Mouse (Mus musculus) intestine, embryonic 16.5 days (tissue): ENCODE results near the gene Rgmb. TPM values are rescaled to one million over a fixed set of nuclear protein-coding genes. Genes with fewer than 3 reads are reported as not detected.
A peak's percentile ranks its signal among the peaks of the same experiment; 100 is the strongest.

Experiments
- ATAC-seq: fragments of 200-750 bp; cut with Nextera tagmentation; 2 replicates; pipeline ENCODE4 v1.8.0; 2017; ENCODE audit warnings: moderate TSS enrichment, moderate library complexity
- H3K27ac ChIP-seq: fragments of 300-500 bp; sonication (generic); 2 replicates; pipeline ENCODE4 v1.5.1; 2014; ENCODE audit warnings: mild to moderate bottlenecking, low read length
- H3K27me3 ChIP-seq: fragments of 300-500 bp; sonication (generic); replicated peaks from 2 replicates; pipeline ENCODE4 v1.6.1; 2014; ENCODE audit warnings: low read length, control low read depth, mixed read lengths; ENCODE audit not compliant: control insufficient read depth, insufficient read depth
- H3K36me3 ChIP-seq: fragments of 300-500 bp; sonication (generic); 2 replicates; pipeline ENCODE4 v1.6.1; 2014; ENCODE audit warnings: low read length, control low read depth; ENCODE audit not compliant: control insufficient read depth, insufficient read depth
- H3K4me1 ChIP-seq: fragments of 300-500 bp; sonication (generic); 2 replicates; pipeline ENCODE4 v1.6.1; 2014; ENCODE audit warnings: low read length, control low read depth, mixed read lengths; ENCODE audit not compliant: control insufficient read depth, insufficient read depth
- H3K4me2 ChIP-seq: fragments of 300-500 bp; sonication (generic); 2 replicates; pipeline ENCODE4 v1.6.1; 2014; ENCODE audit warnings: low read depth, low read length, control low read depth
- H3K4me3 ChIP-seq: fragments of 300-500 bp; sonication (generic); 2 replicates; pipeline ENCODE4 v1.5.1; 2014; ENCODE audit warnings: mild to moderate bottlenecking, low read length
- H3K9ac ChIP-seq: fragments of 300-500 bp; sonication (generic); 2 replicates; pipeline ENCODE4 v1.6.1; 2014; ENCODE audit warnings: low read depth, low read length
- H3K9me3 ChIP-seq: fragments of 300-500 bp; sonication (generic); 2 replicates; pipeline ENCODE4 v1.6.1; 2016; ENCODE audit warnings: low read length, control low read depth; ENCODE audit not compliant: control insufficient read depth
- WGBS: fragments of 180-500 bp; shearing (Covaris S2); extraction: QIAGEN DNeasy Blood & Tissue Kit; methylation state at CpG from one replicate; pipeline ENCODE4 v1.1.7; 2014; 5-methylcytosine and 5-hydroxymethylcytosine counted together
- polyA plus RNA-seq: library from polyadenylated mRNA; unstranded; fragments of >200 nt; fragmentation: Nextera tagmentation; extraction: Ambion mirVana; gene quantifications from 2 replicates; pipeline ENCODE4 v1.2.1, GENCODE M21; 2015

Rgmb gene
- polyA plus RNA-seq, 1 experiment from 2014 or later = 17.8 TPM

- peaks cover 10% of the 10 kb centered on the region for H3K4me1 ChIP-seq
- no peak for ATAC-seq
- peak overlapping the region; percentile 5; the same call in 1 of the 2 replicates for H3K27ac ChIP-seq
- no peak overlapping the region for H3K9ac ChIP-seq
- H3K9me3 ChIP-seq = no peaks in the 10 kb centered on the region
- WGBS = 21% methylated on average over 8 of the region's 8 CpGs
- H3K36me3 ChIP-seq = no peaks in the 10 kb centered on the region
- no peak overlapping the region for H3K4me3 ChIP-seq
- 0 out of 2 replicates have a peak, but pooled peaks cover 2% of the 10 kb centered on the region for H3K27me3 ChIP-seq
- no peak overlapping the region for H3K4me2 ChIP-seq
These were observed 971 bp upstream of the Rgmb start for GRCm38 (mm10) chr17:15831810-15832209.

- Histone ChIP-seq H3K9ac (peak overlapping the region; percentile 78), H3K27ac (peak overlapping the region; percentile 93), H3K4me2 (peak overlapping the region; percentile 96), H3K4me1 (peaks cover 10% of the 10 kb centered on the region), H3K27me3 (0 out of 2 replicates have a peak, but pooled peaks cover 2% of the 10 kb centered on the region), H3K4me3 (peak overlapping the region; percentile 70), H3K36me3 (no peaks in the 10 kb centered on the region), H3K9me3 (no peaks in the 10 kb centered on the region)
- under 1% methylated on average over 34 of the region's 34 CpGs for WGBS
- no peak for ATAC-seq
These were observed 571 bp downstream of the Rgmb start for GRCm38 (mm10) chr17:15830171-15830765.

- WGBS = 5% methylated on average over 20 of the region's 20 CpGs
- H3K27ac ChIP-seq = peak overlapping the region; percentile 93
- no peaks in the 10 kb centered on the region for H3K9me3 ChIP-seq
- H3K4me2 ChIP-seq = peak overlapping the region; percentile 96
- H3K9ac ChIP-seq = peak overlapping the region; percentile 78
- H3K4me1 ChIP-seq = peaks cover 12% of the 10 kb centered on the region
- ATAC-seq = no peak
- 0 out of 2 replicates have a peak, but pooled peaks cover 2% of the 10 kb centered on the region for H3K27me3 ChIP-seq
- H3K36me3 ChIP-seq = no peaks in the 10 kb centered on the region
- H3K4me3 ChIP-seq = peak overlapping the region; percentile 70
These were observed 1.4 kb downstream of the Rgmb start for GRCm38 (mm10) chr17:15829198-15830170.

- H3K36me3 ChIP-seq = no peaks in the 10 kb centered on the region
- H3K27me3 ChIP-seq = 0 out of 2 replicates have a peak, but pooled peaks cover 2% of the 10 kb centered on the region
- H3K27ac ChIP-seq = 0 out of 2 replicates have a peak overlapping the region, but pooled peaks have one; percentile 93
- 51% methylated on average over 8 of the region's 8 CpGs for WGBS
- peak overlapping the region; percentile 70; the same call in 1 of the 2 replicates for H3K4me3 ChIP-seq
- ATAC-seq = no peak
- peak overlapping the region; percentile 96 for H3K4me2 ChIP-seq
- H3K9ac ChIP-seq = no peak overlapping the region
- H3K9me3 ChIP-seq = no peaks in the 10 kb centered on the region
- peaks cover 19% of the 10 kb centered on the region for H3K4me1 ChIP-seq
These were observed 2.5 kb downstream of the Rgmb start for GRCm38 (mm10) chr17:15828131-15828917.

GRCm38 (mm10) chr17:15826928-15827327, 3.9 kb downstream of the Rgmb start:
- Histone ChIP-seq H3K27me3 (0 out of 2 replicates have a peak, but pooled peaks cover 2% of the 10 kb centered on the region), H3K9ac (peak overlapping the region; percentile 69), H3K4me3 (peak overlapping the region; percentile 99), H3K27ac (peak overlapping the region; percentile 94), H3K4me1 (peaks cover 21% of the 10 kb centered on the region), H3K9me3 (no peaks in the 10 kb centered on the region), H3K36me3 (no peaks in the 10 kb centered on the region), H3K4me2 (peak overlapping the region; percentile 78)
- ATAC-seq = no peak
- under 1% methylated on average over 18 of the region's 18 CpGs for WGBS

- H3K4me3 ChIP-seq = peak overlapping the region; percentile 99
- H3K36me3 ChIP-seq = no peaks in the 10 kb centered on the region
- under 1% methylated on average over 34 of the region's 34 CpGs for WGBS
- peak overlapping the region; percentile 95 for H3K9ac ChIP-seq
- 0 out of 2 replicates have a peak, but pooled peaks cover 2% of the 10 kb centered on the region for H3K27me3 ChIP-seq
- peaks cover 21% of the 10 kb centered on the region for H3K4me1 ChIP-seq
- peak; percentile 94 for ATAC-seq
- H3K4me2 ChIP-seq = peak overlapping the region; percentile 78
- no peaks in the 10 kb centered on the region for H3K9me3 ChIP-seq
- H3K27ac ChIP-seq = peak overlapping the region; percentile 94
These were observed 4.4 kb downstream of the Rgmb start for GRCm38 (mm10) chr17:15826444-15826909.

GRCm38 (mm10) chr17:15825481-15826396, 5.1 kb downstream of the Rgmb start:
- Histone ChIP-seq H3K9ac (peak overlapping the region; percentile 95), H3K4me2 (peak overlapping the region; percentile 65), H3K27me3 (0 out of 2 replicates have a peak, but pooled peaks cover 2% of the 10 kb centered on the region), H3K9me3 (no peaks in the 10 kb centered on the region), H3K36me3 (no peaks in the 10 kb centered on the region), H3K4me3 (peak overlapping the region; percentile 99), H3K27ac (peak overlapping the region; percentile 94), H3K4me1 (peaks cover 25% of the 10 kb centered on the region)
- under 1% methylated on average over 86 of the region's 102 CpGs for WGBS
- ATAC-seq = peak; percentile 65

- peak overlapping the region; percentile 95 for H3K9ac ChIP-seq
- H3K27me3 ChIP-seq = 0 out of 2 replicates have a peak, but pooled peaks cover 2% of the 10 kb centered on the region
- ATAC-seq = no peak
- 0 out of 2 replicates have a peak overlapping the region, but pooled peaks have one; percentile 17 for H3K27ac ChIP-seq
- H3K9me3 ChIP-seq = no peaks in the 10 kb centered on the region
- no peaks in the 10 kb centered on the region for H3K36me3 ChIP-seq
- peak overlapping the region; percentile 99 for H3K4me3 ChIP-seq
- H3K4me1 ChIP-seq = peaks cover 23% of the 10 kb centered on the region
- 19% methylated on average over 3 of the region's 3 CpGs for WGBS
- peak overlapping the region; percentile 65 for H3K4me2 ChIP-seq
These were observed 6.0 kb downstream of the Rgmb start for GRCm38 (mm10) chr17:15824854-15825253.
